Mouse (Mus musculus) retina, postnatal 7 days (tissue): ENCODE data around the gene Gpat3.
A peak's percentile ranks its signal among the peaks of the same experiment; 100 is the strongest.

Experiments
- DNase-seq: peaks from one replicate; pipeline ENCODE4 v3.0.0-alpha.2; 2012; ENCODE audit warnings: low read depth, low spot score

Gpat3 gene

DNA sequence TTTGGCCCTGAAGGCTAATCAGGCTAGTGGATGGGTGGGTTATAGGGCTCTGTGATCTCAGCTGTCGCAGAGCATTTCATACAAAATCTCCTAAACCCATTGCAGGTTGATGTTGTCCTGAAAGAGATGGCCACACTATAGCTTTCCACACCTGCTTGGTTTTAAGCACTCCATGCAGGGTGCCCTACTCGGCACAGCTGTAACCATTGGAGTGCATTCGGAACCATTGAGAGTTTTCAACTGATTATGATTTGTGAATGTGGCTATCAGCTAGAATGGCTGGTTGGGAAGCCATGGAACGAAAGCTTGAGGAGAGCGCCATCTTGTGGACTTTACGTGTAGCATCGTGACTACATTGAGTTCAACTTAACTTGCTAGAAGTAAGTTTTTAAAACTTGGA lies 69.5 kb downstream of the Gpat3 start:
- DNase-seq, result peak; percentile 60

DNA sequence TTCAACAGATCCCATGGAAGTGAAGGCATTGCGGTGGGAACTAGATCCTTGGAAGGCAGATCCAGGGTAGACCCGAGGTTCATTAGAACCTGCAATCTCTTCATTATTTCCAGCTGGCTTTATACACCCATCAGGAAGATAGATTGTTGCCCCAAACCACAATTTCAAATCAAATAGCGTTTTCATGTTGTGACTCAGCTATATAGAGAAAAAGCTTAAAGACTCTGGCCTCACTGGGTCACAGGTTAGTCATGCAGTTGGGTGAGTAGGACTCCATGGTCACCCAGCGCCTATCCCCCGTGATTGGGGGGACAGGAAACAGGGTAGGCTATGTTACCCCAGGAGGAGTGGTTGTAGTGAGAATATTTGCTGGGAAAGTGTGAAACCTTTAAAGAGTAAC lies 69.9 kb downstream of the Gpat3 start:
- no peak for DNase-seq

- DNase-seq, result no peak
Observed at GRCm38 (mm10) chr5:100916416-100916815, 70.9 kb downstream of the Gpat3 start.

GRCm38 (mm10) chr5:100917252-100917774 lies 71.8 kb downstream of the Gpat3 start:
- DNase-seq, result peak; percentile 51

GRCm38 (mm10) chr5:100919069-100919468 lies 73.6 kb downstream of the Gpat3 start:
- peak; percentile 47 for DNase-seq

- no peak for DNase-seq
Observed at GRCm38 (mm10) chr5:100929698-100930097, 84.2 kb downstream of the Gpat3 start.

- no peak for DNase-seq
Observed at GRCm38 (mm10) chr5:100943716-100944115, 98.2 kb downstream of the Gpat3 start.

DNA sequence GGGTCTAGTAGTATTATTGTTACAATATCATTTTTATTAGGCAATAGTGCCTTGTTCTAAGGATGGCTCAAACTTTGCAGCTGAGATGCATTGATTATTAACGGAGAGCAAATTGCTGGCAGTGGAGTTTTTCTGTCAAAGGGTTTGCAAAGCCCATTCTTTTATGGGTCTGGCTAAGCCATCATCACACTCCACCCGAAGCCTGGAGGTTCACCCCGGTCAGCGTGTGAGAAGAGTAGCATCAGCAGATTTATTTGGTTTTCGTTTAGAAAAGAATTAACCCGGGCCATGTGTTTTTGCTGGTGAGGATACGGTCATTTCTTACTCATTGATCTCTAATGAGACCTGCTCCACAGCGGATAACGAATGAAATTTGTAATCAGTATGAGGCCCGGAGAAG lies 99.8 kb downstream of the Gpat3 start:
- no peak for DNase-seq
